Mouse (Mus musculus) stomach, embryonic 16.5 days (tissue): ENCODE results near the gene Zbtb39. TPM values are rescaled to one million over a fixed set of nuclear protein-coding genes. Genes with fewer than 3 reads are reported as not detected.

Experiments used
- ATAC-seq: fragments of 200-750 bp; cut with Nextera tagmentation; 2 replicates; pipeline ENCODE4 v1.8.0; 2017; ENCODE audit warnings: moderate number of reproducible peaks, moderate TSS enrichment; ENCODE audit not compliant: insufficient read depth, low FRiP score
- H3K27ac ChIP-seq: fragments of 300-500 bp; sonication (generic); 2 replicates; pipeline ENCODE4 v1.5.1; 2014; ENCODE audit warnings: low read length
- H3K27me3 ChIP-seq: fragments of 300-500 bp; sonication (generic); 2 replicates; pipeline ENCODE4 v1.6.1; 2014; ENCODE audit warnings: low read length, control low read depth, mixed read lengths; ENCODE audit not compliant: control insufficient read depth, insufficient read depth
- H3K36me3 ChIP-seq: fragments of 300-500 bp; sonication (generic); 2 replicates; pipeline ENCODE4 v1.6.1; 2014; ENCODE audit warnings: low read length; ENCODE audit not compliant: control insufficient read depth, insufficient read depth
- H3K4me1 ChIP-seq: fragments of 300-500 bp; sonication (generic); 2 replicates; pipeline ENCODE4 v1.6.1; 2014; ENCODE audit warnings: low read length, control low read depth, mixed read lengths; ENCODE audit not compliant: control insufficient read depth, insufficient read depth
- H3K4me2 ChIP-seq: fragments of 300-500 bp; sonication (generic); 2 replicates; pipeline ENCODE4 v1.6.1; 2014; ENCODE audit warnings: low read depth, low read length, mixed read lengths
- H3K4me3 ChIP-seq: fragments of 300-500 bp; sonication (generic); replicated peaks from 2 replicates; pipeline ENCODE4 v1.5.1; 2014; ENCODE audit warnings: mild to moderate bottlenecking, low read length
- H3K9ac ChIP-seq: fragments of 300-500 bp; sonication (generic); 2 replicates; pipeline ENCODE4 v1.6.1; 2014; ENCODE audit warnings: low read length
- H3K9me3 ChIP-seq: fragments of 300-500 bp; sonication (generic); replicated peaks from 2 replicates; pipeline ENCODE4 v1.6.1; 2016; ENCODE audit warnings: low read length, control low read depth; ENCODE audit not compliant: control insufficient read depth
- WGBS: fragments of 180-500 bp; shearing (Covaris S2); extraction: QIAGEN DNeasy Blood & Tissue Kit; methylation state at CpG from one replicate; pipeline ENCODE4 v1.1.7; 2014; 5-methylcytosine and 5-hydroxymethylcytosine counted together
- polyA plus RNA-seq: library from polyadenylated mRNA; unstranded; fragments of >200 nt; fragmentation: Nextera tagmentation; extraction: Ambion mirVana; gene quantifications from 2 replicates; pipeline ENCODE4 v1.2.1, GENCODE M21; 2015

Zbtb39 gene
- polyA plus RNA-seq, 1 experiment from 2014 or later = 2.2 TPM

DNA sequence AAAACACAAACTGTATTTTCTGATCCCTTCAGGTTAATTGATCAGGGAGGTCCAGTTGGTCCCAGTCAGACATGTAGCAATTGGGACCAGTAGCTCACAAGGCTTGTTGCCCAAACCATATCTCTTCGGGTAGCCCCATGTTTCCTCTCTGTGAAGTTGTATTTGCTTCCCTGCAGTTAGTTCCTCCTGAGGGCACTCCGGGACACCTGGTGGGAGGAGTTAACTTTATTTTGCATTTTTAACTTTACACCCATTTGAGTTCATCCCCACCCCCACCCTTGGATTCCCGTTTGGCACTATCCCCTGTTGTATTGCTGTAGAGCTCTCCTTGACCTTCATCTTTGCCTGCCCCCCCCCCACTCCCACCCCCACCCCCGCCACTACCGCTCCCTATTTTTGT lies 6.5 kb downstream of the Zbtb39 start:
- WGBS = 70% methylated on average over 5 of the region's 5 CpGs
- Histone ChIP-seq H3K9me3 (no peaks in the 10 kb centered on the region), H3K4me1 (peaks cover 10% of the 10 kb centered on the region), H3K27ac (no peak overlapping the region), H3K4me3 (no peak overlapping the region), H3K9ac (no peak overlapping the region), H3K36me3 (peaks cover 30% of the 10 kb centered on the region), H3K27me3 (no peaks in the 10 kb centered on the region), H3K4me2 (no peak overlapping the region)
- ATAC-seq = no peak

DNA sequence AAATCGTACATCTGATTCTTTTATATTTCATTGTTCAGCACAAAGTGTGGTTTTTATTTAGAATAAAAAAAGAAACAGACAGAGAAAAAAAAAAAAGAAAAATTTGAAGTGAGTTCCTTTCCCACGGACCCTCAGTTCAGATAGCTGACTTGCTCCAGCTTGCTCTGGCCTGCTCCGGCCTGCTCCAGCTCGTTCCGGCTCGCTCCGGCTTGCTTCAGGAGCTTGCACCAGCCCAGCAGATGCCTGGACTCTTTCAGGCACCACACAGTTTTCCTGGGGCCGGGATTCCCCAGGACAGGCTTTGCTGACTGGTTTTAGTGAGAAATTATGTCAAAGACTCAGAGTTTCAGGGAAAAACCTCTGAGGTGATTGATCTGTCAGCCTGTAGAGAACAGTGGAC lies 7.9 kb downstream of the Zbtb39 start:
- 84% methylated on average over 8 of the region's 8 CpGs for WGBS
- H3K4me3 ChIP-seq = no peak overlapping the region
- H3K27ac ChIP-seq = no peak overlapping the region
- no peaks in the 10 kb centered on the region for H3K27me3 ChIP-seq
- H3K4me1 ChIP-seq = peaks cover 13% of the 10 kb centered on the region
- H3K4me2 ChIP-seq = no peak overlapping the region
- H3K36me3 ChIP-seq = peaks cover 23% of the 10 kb centered on the region
- H3K9ac ChIP-seq = no peak overlapping the region
- ATAC-seq = no peak
- H3K9me3 ChIP-seq = no peaks in the 10 kb centered on the region

DNA sequence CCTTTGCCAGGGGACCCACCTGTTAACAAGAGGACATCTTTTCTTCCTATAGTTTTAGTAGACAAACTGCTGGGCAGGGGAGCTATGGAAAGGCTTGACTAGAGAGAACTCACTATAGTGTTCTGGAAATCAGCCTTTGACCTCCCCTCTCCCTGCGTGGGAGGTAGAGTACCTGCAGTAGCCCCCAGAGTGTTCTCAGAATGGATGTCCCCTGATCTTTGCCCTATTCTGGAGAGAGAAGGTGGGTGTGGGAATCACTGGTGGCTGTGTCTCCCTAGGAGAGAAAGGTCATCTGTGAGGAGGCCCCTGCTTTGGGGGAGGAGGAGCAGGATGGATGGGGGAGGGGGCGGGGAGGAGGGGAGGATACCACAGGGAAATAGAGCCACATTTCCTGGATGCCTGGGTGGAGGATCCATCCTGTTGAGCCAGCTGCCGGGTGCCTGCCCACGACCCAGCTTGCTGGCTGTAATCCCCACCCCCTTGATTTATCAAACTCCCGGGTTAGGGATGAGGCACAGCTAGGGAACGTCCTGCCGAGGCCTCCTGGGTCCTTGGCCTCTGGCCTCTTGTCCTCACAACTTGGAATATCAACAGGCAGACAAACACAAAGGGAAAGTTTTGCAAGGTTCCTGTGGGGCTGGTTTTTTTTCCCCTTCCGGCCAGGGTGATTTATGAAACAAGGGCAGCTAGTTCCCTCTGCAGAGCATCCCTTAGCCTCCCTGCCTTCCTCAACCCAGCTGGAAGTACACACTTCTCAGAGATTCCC lies 9.7 kb downstream of the Zbtb39 start:
- no peaks in the 10 kb centered on the region for H3K27me3 ChIP-seq
- H3K4me1 ChIP-seq = peaks cover 13% of the 10 kb centered on the region
- peaks cover 5% of the 10 kb centered on the region; the same call in 1 of the 2 replicates for H3K36me3 ChIP-seq
- H3K9me3 ChIP-seq = no peaks in the 10 kb centered on the region
- H3K27ac ChIP-seq = peak overlapping the region; percentile 23; the same call in 1 of the 2 replicates
- H3K4me2 ChIP-seq = peak overlapping the region; percentile 36; the same call in 1 of the 2 replicates
- no peak overlapping the region for H3K4me3 ChIP-seq
- 0 out of 2 replicates have a peak overlapping the region, but pooled peaks have one; percentile 26 for H3K9ac ChIP-seq
- no peak for ATAC-seq
- WGBS = 10% methylated on average over 8 of the region's 8 CpGs

DNA sequence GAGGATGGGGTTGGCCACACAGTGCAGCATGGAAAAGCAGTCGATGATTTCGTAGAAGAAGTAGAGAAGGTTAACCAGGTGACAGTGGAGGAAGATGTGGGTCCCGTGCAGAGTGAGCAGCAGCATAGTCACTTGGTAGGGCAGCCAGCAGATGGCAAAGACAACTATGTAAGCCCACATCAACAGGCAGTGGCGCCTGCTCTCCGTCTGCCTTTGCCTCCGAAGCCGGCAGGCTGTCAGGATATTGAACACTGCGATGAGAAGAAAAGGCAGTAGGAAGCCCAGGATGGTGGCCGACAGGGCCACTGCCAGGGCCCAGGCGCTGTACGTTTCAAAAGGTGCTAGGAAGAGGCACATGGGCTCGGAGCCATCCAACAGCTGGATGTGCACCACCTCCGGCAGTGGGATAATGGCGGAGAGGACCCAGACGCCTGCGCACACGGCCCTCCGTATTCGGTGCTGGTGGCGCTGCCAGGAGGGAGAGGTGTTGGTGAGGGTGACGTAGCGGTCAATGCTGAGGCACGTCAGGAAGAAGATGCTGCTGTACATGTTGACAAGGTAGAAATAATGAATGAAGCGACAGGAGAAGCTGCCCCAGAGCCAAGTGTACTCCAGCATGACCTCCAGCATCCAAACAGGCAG lies 10.9 kb downstream of the Zbtb39 start:
- H3K9ac ChIP-seq = peak overlapping the region; percentile 49; the same call in 1 of the 2 replicates
- no peak for ATAC-seq
- H3K4me2 ChIP-seq = peak overlapping the region; percentile 36
- WGBS = 54% methylated on average over 24 of the region's 24 CpGs
- no peaks in the 10 kb centered on the region for H3K36me3 ChIP-seq
- peak overlapping the region; percentile 19 for H3K4me3 ChIP-seq
- H3K27ac ChIP-seq = no peak overlapping the region
- H3K27me3 ChIP-seq = no peaks in the 10 kb centered on the region
- H3K9me3 ChIP-seq = no peaks in the 10 kb centered on the region
- H3K4me1 ChIP-seq = peaks cover 13% of the 10 kb centered on the region

DNA sequence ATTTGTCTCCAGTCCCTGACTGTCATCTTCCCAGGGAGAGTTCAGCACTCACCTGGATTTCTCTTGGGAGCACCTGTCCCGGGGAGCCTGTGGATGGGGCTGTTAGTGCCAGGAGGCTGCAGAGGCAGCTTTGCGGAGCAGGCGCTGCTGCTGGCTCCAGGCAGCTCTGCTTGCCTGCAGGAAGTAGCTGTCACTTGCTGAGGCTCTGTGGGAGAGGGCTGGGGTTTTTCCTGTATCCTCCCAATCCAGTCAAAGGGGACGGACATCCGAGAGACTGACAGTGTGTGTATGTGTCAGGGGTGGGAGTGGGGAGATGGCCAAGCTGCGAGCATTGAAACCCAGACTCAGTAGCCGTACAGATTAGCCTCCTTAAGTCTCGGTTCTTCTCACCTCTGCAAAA lies 12.2 kb downstream of the Zbtb39 start, which contains the start of gene Gpr182:
Gene Gpr182 (minus strand): TSS at position 185 of the 400 bp plus-strand sequence.
- no peak within 1 kb of the TSS; the same call in 1 of the 2 replicates for H3K9ac ChIP-seq
- no peak within 1 kb of the TSS for H3K27ac ChIP-seq
- 46% methylated on average over 8 of the region's 8 CpGs for WGBS
- H3K36me3 ChIP-seq = no peaks in the 10 kb centered on the region
- H3K4me3 ChIP-seq = peak within 1 kb of the TSS; percentile 10
- H3K4me2 ChIP-seq = peak within 1 kb of the TSS; percentile 16; the same call in 1 of the 2 replicates
- H3K4me1 ChIP-seq = peaks cover 20% of the 10 kb centered on the region
- ATAC-seq = no peak
- no peaks in the 10 kb centered on the region for H3K27me3 ChIP-seq
- H3K9me3 ChIP-seq = no peaks in the 10 kb centered on the region

DNA sequence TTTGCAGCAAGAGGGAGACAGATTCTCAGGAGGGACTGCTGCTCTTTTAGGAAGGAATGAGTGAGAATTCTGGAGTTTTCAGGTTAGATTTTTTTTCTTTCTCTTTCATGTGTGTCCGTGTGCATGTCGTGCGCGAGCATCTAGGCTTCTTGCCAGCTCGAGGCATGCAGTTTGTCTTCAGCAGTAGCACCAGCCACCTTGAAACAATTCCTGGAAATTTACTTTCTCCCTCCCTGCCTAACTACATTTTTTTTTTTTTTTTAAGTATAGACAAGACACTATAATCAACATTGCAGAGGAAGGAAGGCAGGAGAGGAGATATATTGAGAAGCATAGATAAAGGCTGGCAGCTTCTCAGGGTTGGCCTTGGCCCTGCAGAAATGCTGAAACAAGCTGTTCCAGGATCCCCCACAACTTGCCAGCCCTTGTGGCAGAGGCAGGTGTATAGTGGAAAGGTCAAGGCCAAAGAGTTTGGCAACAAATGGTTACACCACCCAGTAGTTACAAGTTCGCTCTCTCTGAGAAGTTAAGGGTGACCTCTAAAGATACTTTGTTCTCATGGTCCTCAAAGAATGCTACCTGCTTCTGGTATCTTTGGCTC lies 15.3 kb downstream of the Zbtb39 start:
- H3K9ac ChIP-seq = no peak overlapping the region
- H3K27ac ChIP-seq = no peak overlapping the region
- no peaks in the 10 kb centered on the region for H3K36me3 ChIP-seq
- H3K4me3 ChIP-seq = no peak overlapping the region
- H3K9me3 ChIP-seq = no peaks in the 10 kb centered on the region
- H3K4me1 ChIP-seq = peaks cover 10% of the 10 kb centered on the region; the same call in 1 of the 2 replicates
- no peak for ATAC-seq
- no peak overlapping the region for H3K4me2 ChIP-seq
- H3K27me3 ChIP-seq = no peaks in the 10 kb centered on the region
- WGBS = 59% methylated on average over 6 of the region's 6 CpGs

DNA sequence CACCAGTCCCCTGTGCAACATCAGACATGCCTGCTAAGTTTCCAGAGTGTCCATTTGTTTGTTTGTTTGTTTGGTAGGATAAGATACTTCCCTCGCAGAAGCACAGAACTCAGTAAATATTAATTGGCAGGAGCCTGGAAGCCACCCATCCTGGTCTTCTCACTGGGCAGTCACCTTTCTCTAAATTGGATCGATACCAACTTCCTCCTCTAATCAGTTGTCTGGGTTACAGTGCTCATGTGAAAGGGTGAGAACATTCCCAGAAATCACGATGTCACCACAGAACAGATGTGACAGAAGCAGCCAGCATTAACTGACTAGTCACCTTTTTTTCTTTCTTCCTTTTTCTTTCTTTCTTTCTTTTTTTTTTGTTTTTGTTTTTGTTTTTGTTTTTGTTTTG lies 15.9 kb downstream of the Zbtb39 start:
- H3K4me3 ChIP-seq = no peak overlapping the region
- H3K9ac ChIP-seq = no peak overlapping the region
- peaks cover 10% of the 10 kb centered on the region; the same call in 1 of the 2 replicates for H3K4me1 ChIP-seq
- 61% methylated on average over 3 of the region's 3 CpGs for WGBS
- no peaks in the 10 kb centered on the region for H3K9me3 ChIP-seq
- no peak overlapping the region for H3K4me2 ChIP-seq
- H3K36me3 ChIP-seq = no peaks in the 10 kb centered on the region
- no peaks in the 10 kb centered on the region for H3K27me3 ChIP-seq
- H3K27ac ChIP-seq = no peak overlapping the region
- no peak for ATAC-seq

DNA sequence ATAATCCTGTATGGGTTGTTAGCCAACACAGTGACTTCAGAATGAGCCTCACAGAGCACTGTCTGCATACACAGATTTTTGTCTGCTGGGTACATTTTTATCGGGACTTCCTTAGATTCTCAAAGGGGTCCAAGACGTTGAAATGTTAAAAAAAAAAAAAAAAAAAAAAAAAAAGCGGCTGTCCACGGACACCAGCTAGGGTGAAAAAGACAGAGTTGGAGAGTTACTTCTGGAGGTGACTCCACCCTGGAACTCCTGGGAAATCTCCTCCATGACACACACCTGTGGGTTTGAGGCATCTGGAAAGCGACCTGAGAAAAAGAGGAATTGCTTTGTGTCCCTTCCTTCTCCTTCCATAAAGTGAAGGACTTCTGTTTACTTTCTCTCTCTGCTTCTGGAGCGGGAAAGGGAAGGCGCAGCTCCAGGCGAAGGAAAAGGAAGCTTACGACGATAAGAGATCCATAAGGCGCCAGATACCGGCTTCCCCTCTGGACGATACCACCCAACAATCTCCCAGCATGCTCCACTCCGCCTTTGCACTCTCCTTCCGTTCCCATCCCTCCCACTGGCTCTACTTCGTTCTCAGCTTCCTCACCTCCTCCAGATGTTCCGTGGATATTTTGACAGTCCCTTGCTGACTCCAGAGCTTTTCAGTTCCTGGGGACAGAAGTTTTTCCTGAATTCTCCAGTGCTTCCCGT lies 16.6 kb downstream of the Zbtb39 start:
- H3K9ac ChIP-seq = peak overlapping the region; percentile 23; the same call in 1 of the 2 replicates

More for the DNA sequence above, 16.6 kb downstream of the Zbtb39 start:
- WGBS = 24% methylated on average over 18 of the region's 18 CpGs
- no peak for ATAC-seq
- Histone ChIP-seq H3K9me3 (no peaks in the 10 kb centered on the region), H3K36me3 (no peaks in the 10 kb centered on the region), H3K4me2 (peak overlapping the region; percentile 60), H3K27me3 (no peaks in the 10 kb centered on the region), H3K4me3 (peak overlapping the region; percentile 22), H3K4me1 (peaks cover 10% of the 10 kb centered on the region; the same call in 1 of the 2 replicates), H3K27ac (peak overlapping the region; percentile 21; the same call in 1 of the 2 replicates)
